Mouse (Mus musculus): ENCODE results near the gene Tas2r104. TPM values are rescaled to one million over a fixed set of nuclear protein-coding genes. Genes with fewer than 3 reads are reported as not detected.

The Tas2r104 gene
- not detected for total RNA-seq (2021)

DNA sequence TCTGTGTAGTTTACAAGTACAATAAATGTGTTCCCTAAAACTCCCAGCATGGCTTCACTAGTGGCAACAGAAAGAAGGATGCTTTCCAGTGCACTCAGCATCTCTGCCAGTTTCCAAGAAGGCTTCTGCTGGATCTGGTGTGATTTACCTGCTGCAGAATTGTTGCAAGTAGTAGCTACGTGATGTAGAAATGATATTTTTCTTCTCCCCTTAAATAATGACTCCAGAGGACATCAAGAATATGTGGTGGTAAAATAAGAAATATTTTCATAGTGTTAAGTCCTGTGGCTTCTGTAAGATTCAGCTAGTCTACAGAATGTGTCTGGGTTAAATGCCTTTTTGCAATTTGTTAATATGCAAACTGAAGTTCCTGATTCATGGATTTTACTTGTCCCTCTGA lies at the start of gene Tas2r104:
Gene Tas2r104 (minus strand): TSS at position 101 of the 400 bp plus-strand sequence.
- no peak for DNase-seq

DNA sequence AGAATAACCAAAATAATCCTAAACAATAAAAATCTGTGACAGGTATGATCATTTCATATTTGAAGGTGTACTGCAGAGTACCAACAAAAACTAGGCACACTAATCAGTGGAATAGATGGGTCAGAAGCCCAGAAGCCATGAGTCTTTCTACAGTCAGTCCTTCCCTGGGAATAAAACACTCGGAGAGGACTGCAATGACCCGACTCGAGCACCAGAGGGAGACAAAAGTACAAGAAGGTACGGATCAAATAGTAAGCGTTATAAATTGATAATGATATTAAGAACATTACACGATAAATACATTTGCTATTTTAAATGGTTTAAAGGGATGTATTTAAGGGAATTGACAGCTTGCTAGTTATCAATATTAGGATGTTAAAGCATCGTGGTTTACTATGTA lies 27.3 kb upstream of the Tas2r104 start:
- no peak for DNase-seq

DNA sequence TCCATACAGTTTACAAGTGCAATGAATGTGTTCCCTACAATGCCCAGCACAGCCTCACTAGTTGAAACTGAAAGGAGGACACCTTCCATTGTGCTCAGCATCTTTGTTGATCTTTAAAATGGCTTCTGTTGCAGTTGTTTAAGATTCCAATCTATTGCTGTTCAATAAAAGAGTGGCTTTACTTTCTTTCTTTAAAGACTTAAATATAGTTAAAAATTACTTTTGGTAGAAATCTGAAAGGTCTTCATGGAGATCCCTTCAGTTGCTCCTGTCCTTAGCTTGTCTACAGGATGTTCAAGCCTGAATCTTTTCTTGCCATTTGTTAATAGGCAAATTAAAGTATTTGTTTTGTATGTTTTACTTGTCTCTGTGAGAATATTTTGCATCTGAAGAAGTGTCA lies 4.4 kb upstream of the Tas2r104 start, which contains the start of gene Tas2r114:
Gene Tas2r114 (minus strand): TSS at position 101 of the 400 bp plus-strand sequence.
- DNase-seq, result no peak

DNA sequence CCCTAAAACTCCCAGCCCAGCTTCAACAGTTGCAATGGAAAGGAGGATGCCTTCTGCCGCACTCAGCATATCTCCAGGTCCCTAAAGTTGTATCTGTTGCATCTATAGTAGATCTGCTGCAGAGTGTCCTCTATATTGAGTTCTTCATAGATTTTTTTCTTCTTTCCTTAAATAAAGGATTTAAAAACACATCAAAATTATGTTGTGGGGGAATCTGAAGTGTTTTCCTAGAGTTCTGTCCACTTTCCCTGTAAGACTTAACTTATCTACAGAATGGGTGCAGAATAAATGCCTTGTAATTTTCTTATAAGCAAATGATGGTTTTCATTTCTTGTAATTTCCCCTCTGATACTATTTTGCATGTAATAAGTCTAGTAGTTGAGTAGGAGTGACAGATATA lies 1.9 kb upstream of the Tas2r104 start, which contains the start of gene Tas2r105:
Gene Tas2r105 (minus strand): TSS at position 101 of the 400 bp plus-strand sequence.
- DNase-seq, result no peak

DNA sequence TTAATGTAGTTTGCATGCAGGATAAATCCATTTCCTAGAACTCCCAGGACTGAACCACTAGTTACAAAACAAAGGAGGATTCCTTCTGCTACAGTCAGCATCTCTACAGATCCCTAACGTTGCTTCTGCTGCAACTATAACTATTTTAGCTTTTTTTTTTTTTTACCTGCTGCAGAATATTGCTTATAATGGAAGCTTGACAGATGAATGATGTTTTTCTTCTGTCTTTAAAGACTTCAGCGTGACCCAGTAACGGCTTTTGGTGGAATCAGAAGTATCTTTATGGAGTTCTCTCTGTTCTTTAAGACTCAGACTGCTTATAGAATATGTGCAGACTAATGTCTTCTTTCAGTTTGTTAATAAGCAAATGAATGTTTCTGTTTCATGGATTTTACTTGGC lies 6.8 kb downstream of the Tas2r104 start, which contains the start of gene Tas2r106:
Gene Tas2r106 (minus strand): TSS at position 101 of the 400 bp plus-strand sequence.
- no peak for DNase-seq

DNA sequence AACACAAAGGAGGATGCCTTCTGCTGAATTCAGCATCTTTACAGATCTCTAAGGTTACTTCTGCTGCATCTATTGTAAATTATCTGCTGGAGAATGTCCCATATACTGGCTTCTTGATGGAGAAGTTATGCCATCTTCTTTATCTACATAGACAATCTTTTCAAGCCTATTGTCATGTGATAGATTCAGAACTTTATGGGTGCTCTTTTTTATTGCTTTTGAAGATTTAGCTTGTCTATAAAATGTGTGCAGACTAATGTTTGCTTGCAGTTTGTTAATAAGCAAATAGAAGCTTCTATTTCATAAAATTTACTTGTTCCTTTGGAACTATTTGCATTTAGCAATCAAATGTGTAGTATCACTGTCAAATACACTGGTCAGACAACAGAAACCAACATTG lies 25.5 kb downstream of the Tas2r104 start, which contains the start of gene Tas2r107:
Gene Tas2r107 (minus strand): TSS at position 101 of the 400 bp plus-strand sequence.
- DNase-seq, result no peak

Other genes with a start within 250 kb of the Tas2r104 start
- not detected for gene 5430401F13Rik, start 199.3 kb downstream of the Tas2r104 start, total RNA-seq (2021)
- gene Gm6619, start 199.3 kb downstream of the Tas2r104 start, total RNA-seq (2021), result not detected
- not detected for gene Tas2r130, start 54.8 kb downstream of the Tas2r104 start, total RNA-seq (2021)
- not detected for gene Tas2r107, start 25.6 kb downstream of the Tas2r104 start, total RNA-seq (2021)
- not detected for gene Tas2r106, start 6.9 kb downstream of the Tas2r104 start, total RNA-seq (2021)
- not detected for gene Tas2r105, start 1.8 kb upstream of the Tas2r104 start, total RNA-seq (2021)
- gene Tas2r114, start 4.3 kb upstream of the Tas2r104 start, total RNA-seq (2021), result not detected